9 mouse cellular contexts compared by ENCODE assay signal in genomic region chr15:83583419-83584156, GRCm38 (mm10). TPM values are rescaled to one million over a fixed set of nuclear protein-coding genes. Genes with fewer than 3 reads are reported as not detected.
A peak's percentile ranks its signal among the peaks of the same experiment; 100 is the strongest.
DNase-seq lines count a peak whose midpoint lies in the region; ATAC-seq and TF ChIP-seq lines count a peak whose summit lies in the region.
"Had no signal": no experiment of that assay in that cellular context is flagged by ENCODE, and none has a peak within 500 bp of the region (broad histone marks: within the 10 kb centered on the region; RNA-seq: fewer than 3 reads in every experiment).

No protein-coding gene starts in this region.

- no peak overlapping the region for H3K4me3 ChIP-seq in left cerebral cortex, adult 2 months
- H3K4me3 ChIP-seq in midbrain, postnatal 0 days (ENCODE audit: low read depth, low read length) = no peak overlapping the region
- H3K4me3 ChIP-seq: embryonic facial prominence, embryonic 12.5 days had no signal

- H3K27me3 ChIP-seq in midbrain, postnatal 0 days (ENCODE audit: insufficient read depth, low read length) = no peaks in the 10 kb centered on the region
- H3K27me3 ChIP-seq: embryonic facial prominence, embryonic 12.5 days had no signal

- intact Hi-C loops in left cerebral cortex, adult 2 months (cut with DNase I) = no loop called here
- intact Hi-C loops in left cerebral cortex, postnatal 36 days (cut with DNase I) = no loop called here

- no peak overlapping the region for H3K27ac ChIP-seq in left cerebral cortex, adult 2 months
- H3K27ac ChIP-seq in midbrain, postnatal 0 days (ENCODE audit: low read depth, low read length) = no peak overlapping the region
- H3K27ac ChIP-seq: embryonic facial prominence, embryonic 12.5 days had no signal

- no peak overlapping the region for H3K9ac ChIP-seq in midbrain, postnatal 0 days (replicated peaks; ENCODE audit: low read length, poor library complexity, severe bottlenecking)
- H3K9ac ChIP-seq: embryonic facial prominence, embryonic 12.5 days had no signal

- TF ChIP-seq CTCF in left cerebral cortex, adult 2 months (IDR thresholded peaks at IDR 0.05) = peak; percentile 59
- TF ChIP-seq CTCF in midbrain, postnatal 0 days (IDR thresholded peaks at IDR 0.05) = peak; percentile 58

- H3K9me3 ChIP-seq in midbrain, postnatal 0 days (ENCODE audit: low read length) = no peaks in the 10 kb centered on the region

- H3K36me3 ChIP-seq in midbrain, postnatal 0 days (ENCODE audit: insufficient read depth, low read length) = peaks cover 73% of the 10 kb centered on the region

- H3K4me1 ChIP-seq in midbrain, postnatal 0 days (ENCODE audit: insufficient read depth, low read length) = no peaks in the 10 kb centered on the region
- H3K4me1 ChIP-seq: embryonic facial prominence, embryonic 12.5 days had no signal

- no peak for DNase-seq in left cerebral cortex, adult 2 months (ENCODE audit: extremely low spot score in 1 of 2, low spot score in 2 of 2)
- DNase-seq in left cerebral cortex, adult 11 months (ENCODE audit: low spot score) = no peak
- peak; percentile 73 for DNase-seq in NIH3T3 (ENCODE audit: low read depth)
- peak; percentile 69 for DNase-seq in kidney, postnatal 10 days
- peak; percentile 31 for DNase-seq in midbrain, postnatal 0 days (ENCODE audit: low spot score)
- no peak for DNase-seq in layer of hippocampus, adult 8-10 months (ENCODE audit: low spot score in 2 of 2)
- no peak for DNase-seq in left cerebral cortex, postnatal 36 days (ENCODE audit: low spot score in 2 of 2)

- H3K4me2 ChIP-seq in midbrain, postnatal 0 days (ENCODE audit: low read depth, low read length, poor library complexity, severe bottlenecking) = no peak overlapping the region
- H3K4me2 ChIP-seq: embryonic facial prominence, embryonic 12.5 days had no signal

- ATAC-seq in erythroblast, adult 5-6 weeks (replicated peaks; ENCODE audit: low FRiP score, poor library complexity, severe bottlenecking) = peak; percentile 79
- ATAC-seq in midbrain, postnatal 0 days (ENCODE audit: low FRiP score) = no peak

- 63% methylated on average over 8 of the region's 8 CpGs for WGBS in midbrain, postnatal 0 days

RNA-seq across cellular contexts. Expression of gene Ttll12, which starts 11.4 kb away (rescaled TPM):
- 10 to 100 TPM; 12.4 to 12.6 TPM for total RNA-seq in left cerebral cortex, adult 2 months (2021)
- total RNA-seq in erythroblast, adult 5-6 weeks (2015; ENCODE audit: low replicate concordance) = 9.4 and 16.1 TPM in 2 replicates
- total RNA-seq in erythroblast, adult 5-6 weeks (2017; ENCODE audit: low replicate concordance) = 5.9 and 9.8 TPM in 2 replicates
- total RNA-seq in midbrain, postnatal 0 days (2014; rRNA removed) = 50.5 and 56.4 TPM in 2 replicates
- polyA plus RNA-seq in midbrain, postnatal 0 days (2015; fragmentation: Nextera tagmentation; extraction: Ambion mirVana) = 39.1 and 40.1 TPM in 2 replicates
- 10 to 100 TPM in 3 of 4 experiments, 1 to 10 TPM in 1; 9.5 to 13.3 (median 11.7) TPM for total RNA-seq in layer of hippocampus, adult 8-10 months (2022)
- 10 to 100 TPM; 11.7 to 13.8 TPM for total RNA-seq in left cerebral cortex, postnatal 36 days (2021)

RNA-seq across cellular contexts. Expression of gene Mcat, which starts 20.0 kb away (rescaled TPM):
- 10 to 100 TPM; 19.0 to 26.9 TPM for total RNA-seq in left cerebral cortex, adult 2 months (2021)
- total RNA-seq in erythroblast, adult 5-6 weeks (2015; ENCODE audit: low replicate concordance) = 0.38 TPM in 1 of 2 replicates, not detected in the other
- 3.1 and 4.3 TPM in 2 replicates for total RNA-seq in erythroblast, adult 5-6 weeks (2017; ENCODE audit: low replicate concordance)
- total RNA-seq in midbrain, postnatal 0 days (2014; rRNA removed) = 43.9 and 44.4 TPM in 2 replicates
- 34.6 and 35.9 TPM in 2 replicates for polyA plus RNA-seq in midbrain, postnatal 0 days (2015; fragmentation: Nextera tagmentation; extraction: Ambion mirVana)
- 10 to 100 TPM; 24.6 to 28.3 (median 26.9) TPM for total RNA-seq in layer of hippocampus, adult 8-10 months (2022)
- 10 to 100 TPM; 27.5 to 33.5 TPM for total RNA-seq in left cerebral cortex, postnatal 36 days (2021)

RNA-seq across cellular contexts. Expression of gene Tspo, which starts 20.2 kb away (rescaled TPM):
- total RNA-seq in left cerebral cortex, adult 2 months (2021) = 1 to 10 TPM; 5.6 to 7.9 TPM
- total RNA-seq in erythroblast, adult 5-6 weeks (2015; ENCODE audit: low replicate concordance) = 51.5 and 85.9 TPM in 2 replicates
- 51.9 and 74.4 TPM in 2 replicates for total RNA-seq in erythroblast, adult 5-6 weeks (2017; ENCODE audit: low replicate concordance)
- total RNA-seq in midbrain, postnatal 0 days (2014; rRNA removed) = 5.5 and 8.0 TPM in 2 replicates
- polyA plus RNA-seq in midbrain, postnatal 0 days (2015; fragmentation: Nextera tagmentation; extraction: Ambion mirVana) = 8.4 and 11.3 TPM in 2 replicates
- total RNA-seq in layer of hippocampus, adult 8-10 months (2022) = 10 to 100 TPM in 2 of 4 experiments, 1 to 10 TPM in 2; 7.0 to 23.0 (median 12.5) TPM
- 1 to 10 TPM; 4.5 to 5.7 TPM for total RNA-seq in left cerebral cortex, postnatal 36 days (2021)

RNA-seq across cellular contexts. Expression of gene Bik, which starts 56.9 kb away (rescaled TPM):
- under 1 TPM in 1 of 2 experiments, not detected in 1; 0.70 TPM for total RNA-seq in left cerebral cortex, adult 2 months (2021)
- total RNA-seq in erythroblast, adult 5-6 weeks (2015; ENCODE audit: low replicate concordance) = not detected in 2 replicates
- total RNA-seq in erythroblast, adult 5-6 weeks (2017; ENCODE audit: low replicate concordance) = 0.84 TPM in 1 of 2 replicates, not detected in the other
- total RNA-seq in midbrain, postnatal 0 days (2014; rRNA removed) = 0.27 TPM in 1 of 2 replicates, not detected in the other
- polyA plus RNA-seq in midbrain, postnatal 0 days (2015; fragmentation: Nextera tagmentation; extraction: Ambion mirVana) = 0.33 and 0.37 TPM in 2 replicates
- under 1 TPM in 3 of 4 experiments, not detected in 1; 0.40 to 0.66 (median 0.47) TPM for total RNA-seq in layer of hippocampus, adult 8-10 months (2022)
- not detected for total RNA-seq in left cerebral cortex, postnatal 36 days (2021)

Comparison
In these comparisons a context has a peak if more than half of its experiments do, and no peak if none do; other contexts are left out.
1. DNase-seq: peak in NIH3T3 (single experiment), kidney, postnatal 10 days (single experiment) and midbrain, postnatal 0 days (single experiment); none in left cerebral cortex, adult 2 months (0 of 2), left cerebral cortex, adult 11 months (single experiment), layer of hippocampus, adult 8-10 months (0 of 2) and left cerebral cortex, postnatal 36 days (0 of 2).